Mouse (Mus musculus) brain, embryonic 14.5 days (tissue): ENCODE measurements at regions not wholly inside any gene's neighbourhood (a gene's known extent, or its start where the extent isn't known, plus 50 kb on each side); places are given as distances from the start of the nearest gene placed in this dataset.
A peak's percentile ranks its signal among the peaks of the same experiment; 100 is the strongest.

Experiments used
- DNase-seq: peaks from one replicate; pipeline ENCODE4 v3.0.0-alpha.2; 2011; ENCODE audit warnings: low read depth
- CTCF ChIP-seq: fragments of 200-500 bp; IDR thresholded peaks from 2 replicates; pipeline ENCODE4 v1.5.1; 2012; ENCODE audit warnings: inconsistent platforms, mild to moderate bottlenecking, moderate library complexity, borderline replicate concordance; ENCODE audit not compliant: insufficient read depth, insufficient read length; ENCODE audit errors: extremely low read depth
- POLR2A ChIP-seq: fragments of 200-500 bp; IDR thresholded peaks from 2 replicates; pipeline ENCODE4 v1.6.1; 2012; ENCODE audit warnings: mild to moderate bottlenecking, inconsistent platforms, borderline replicate concordance; ENCODE audit not compliant: poor library complexity, insufficient read depth, insufficient read length, severe bottlenecking; ENCODE audit errors: extremely low read depth

DNA sequence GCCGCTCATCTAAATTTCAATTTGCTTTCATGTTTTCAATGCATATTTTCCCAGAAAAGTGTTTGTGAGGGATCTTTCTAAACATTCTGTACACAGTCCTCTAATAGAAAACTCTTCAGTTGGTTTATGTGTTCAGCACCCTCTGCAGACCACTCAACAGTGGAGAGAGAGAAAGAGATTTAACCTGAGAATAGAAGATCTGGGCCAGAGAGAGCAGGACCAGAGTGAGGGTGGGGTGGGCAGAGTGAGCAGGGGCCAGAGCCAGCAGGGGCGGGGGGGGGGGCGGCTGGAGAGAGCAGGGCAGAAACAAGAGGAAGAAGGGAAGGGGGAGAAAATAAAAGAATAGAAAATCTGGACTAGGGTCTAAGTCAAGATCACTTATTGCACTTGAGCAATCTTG, 318.7 kb downstream of the Lmo7 start:
- DNase-seq, result no peak
- TF ChIP-seq CTCF (no peak), POLR2A (no peak)

GRCm38 (mm10) chr14:102038145-102038544, 308.4 kb downstream of the Lmo7 start:
- no peak for DNase-seq

DNA sequence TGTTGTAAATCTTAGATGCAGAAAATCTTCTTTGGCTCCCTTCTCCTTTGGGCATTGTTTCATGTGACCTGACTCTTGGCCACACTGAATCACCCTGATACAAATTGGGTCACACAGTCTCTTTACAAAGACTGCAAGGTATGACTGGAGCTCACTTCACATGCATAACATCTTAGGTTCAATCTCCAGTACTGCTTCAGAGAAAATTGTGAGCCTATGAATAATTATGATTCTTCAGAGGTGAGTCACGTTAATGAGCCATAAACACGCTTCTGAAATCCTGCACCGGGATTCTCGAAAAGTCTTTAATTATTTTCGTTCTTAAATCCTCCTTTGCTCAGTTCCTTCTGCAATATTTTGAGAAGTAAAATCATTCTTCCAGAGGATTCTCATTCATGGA, 307.7 kb downstream of the Lmo7 start:
- TF ChIP-seq CTCF, result no peak
- no peak for TF ChIP-seq POLR2A
- no peak for DNase-seq

More at GRCm38 (mm10) chr14:102038145-102038544, 308.4 kb downstream of the Lmo7 start:
- no peak for TF ChIP-seq CTCF
- no peak for TF ChIP-seq POLR2A

- no peak for TF ChIP-seq CTCF
- no peak for TF ChIP-seq POLR2A
- DNase-seq, result peak; percentile 41
Measured at GRCm38 (mm10) chr14:102031047-102031903, 301.5 kb downstream of the Lmo7 start.

DNA sequence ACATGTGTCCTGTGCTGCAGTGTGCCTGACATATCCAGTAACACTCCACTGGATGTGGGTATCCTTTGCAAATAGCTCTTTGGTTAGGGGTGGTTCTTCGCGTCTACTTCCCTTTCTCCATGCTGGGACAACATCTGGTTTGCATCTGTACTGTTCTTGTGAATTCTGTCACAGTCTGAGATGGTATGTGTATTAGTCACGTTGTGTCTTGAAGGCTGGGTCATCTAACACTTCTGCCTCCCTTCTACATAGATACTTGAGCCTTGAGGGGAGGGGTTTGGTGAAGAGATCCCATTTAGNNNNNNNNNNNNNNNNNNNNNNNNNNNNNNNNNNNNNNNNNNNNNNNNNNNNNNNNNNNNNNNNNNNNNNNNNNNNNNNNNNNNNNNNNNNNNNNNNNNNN, 294.9 kb downstream of the Lmo7 start:
- no peak for DNase-seq
- no peak for TF ChIP-seq POLR2A
- no peak for TF ChIP-seq CTCF

DNA sequence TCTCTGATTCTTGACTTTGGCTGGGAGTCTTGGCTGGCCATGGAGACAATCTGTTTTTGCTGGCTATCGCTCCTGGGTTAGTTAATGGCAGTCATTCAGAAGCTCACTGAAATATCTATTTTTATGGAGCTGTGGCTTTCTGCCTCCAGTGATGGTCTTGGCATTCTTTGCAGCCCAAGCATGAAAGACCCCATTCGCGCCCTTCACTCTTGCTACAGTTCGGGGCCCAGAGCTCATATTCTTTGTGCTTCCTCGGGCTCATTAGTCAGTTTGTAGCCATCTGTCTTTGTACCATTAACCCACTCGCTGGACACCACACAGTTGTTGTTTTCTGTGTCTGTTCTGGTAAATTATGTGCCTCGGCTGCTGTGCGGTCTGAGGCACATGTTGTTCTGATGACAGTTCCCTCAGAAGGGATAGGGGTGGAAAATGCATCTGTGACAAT, 290.4 kb downstream of the Lmo7 start:
- peak; percentile 70 for DNase-seq
- no peak for TF ChIP-seq CTCF
- no peak for TF ChIP-seq POLR2A

- DNase-seq, result no peak
- TF ChIP-seq POLR2A (no peak), CTCF (no peak)
Measured at GRCm38 (mm10) chr14:102019320-102019719, 289.6 kb downstream of the Lmo7 start.

GRCm38 (mm10) chr14:102016572-102016971, 286.8 kb downstream of the Lmo7 start:
- TF ChIP-seq POLR2A (no peak), CTCF (no peak)
- peak; percentile 73 for DNase-seq

DNA sequence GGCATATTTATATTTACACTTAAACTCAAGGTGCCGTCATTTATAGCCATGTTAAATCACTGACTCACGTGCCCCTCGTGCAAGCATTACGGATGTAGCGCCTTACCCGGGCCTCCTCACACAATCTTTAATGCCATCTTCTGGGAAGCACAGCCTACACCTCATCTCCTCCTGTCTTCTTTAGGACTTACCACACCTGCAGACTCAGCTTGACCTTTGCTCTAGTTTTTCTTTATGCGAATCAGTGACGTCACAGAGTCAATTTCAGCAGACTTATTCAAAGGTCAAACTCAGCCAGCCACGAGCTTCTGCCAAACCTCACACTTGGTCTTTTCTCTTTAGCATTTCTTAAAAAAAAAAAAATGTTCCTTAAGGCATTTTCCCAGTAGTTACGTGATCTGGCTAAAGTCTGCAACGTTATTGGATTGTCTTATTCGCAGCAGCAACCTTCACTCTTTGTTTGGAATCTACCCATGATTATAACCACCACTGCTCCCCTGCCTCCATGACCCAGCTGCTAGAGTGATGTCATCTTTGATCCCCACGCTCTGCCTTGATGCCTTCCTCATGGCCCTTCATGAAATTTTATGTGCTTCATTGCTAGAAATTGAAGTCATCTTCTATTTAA, 285.3 kb downstream of the Lmo7 start:
- DNase-seq, result no peak
- no peak for TF ChIP-seq CTCF
- no peak for TF ChIP-seq POLR2A

- TF ChIP-seq POLR2A (no peak), CTCF (no peak)
- DNase-seq, result no peak
Measured at GRCm38 (mm10) chr14:102013238-102013637, 283.5 kb downstream of the Lmo7 start.

- TF ChIP-seq CTCF, result no peak
- TF ChIP-seq POLR2A, result no peak
- DNase-seq, result no peak
Measured at GRCm38 (mm10) chr14:101997535-101997934, 267.8 kb downstream of the Lmo7 start.
